Mouse (Mus musculus) E14TG2a.4 (cell line): ENCODE results near the gene Xirp1.
A peak's percentile ranks its signal among the peaks of the same experiment; 100 is the strongest.

Experiments used
- H3K27me3 ChIP-seq: 2 replicates; pipeline ENCODE4 v1.6.1; 2014; ENCODE audit warnings: low read length, control low read depth; ENCODE audit not compliant: insufficient read depth
- H3K36me3 ChIP-seq: 2 replicates; pipeline ENCODE4 v1.6.1; 2014; ENCODE audit warnings: low read length, control low read depth; ENCODE audit not compliant: insufficient read depth
- H3K4me1 ChIP-seq: replicated peaks from 2 replicates; pipeline ENCODE4 v1.6.1; 2014; ENCODE audit warnings: low read depth, low read length, control low read depth
- H3K4me3 ChIP-seq: replicated peaks from 2 replicates; pipeline ENCODE4 v1.5.1; 2014; ENCODE audit warnings: mild to moderate bottlenecking, low read length
- H3K9me3 ChIP-seq: 2 replicates; pipeline ENCODE4 v1.6.1; 2014; ENCODE audit warnings: low read length, control low read depth
- CTCF ChIP-seq: conservative IDR thresholded peaks from 2 replicates; pipeline ENCODE4 v1.5.1; 2014; ENCODE audit warnings: low read length
- NANOG ChIP-seq: IDR thresholded peaks from 2 replicates; pipeline ENCODE4 v1.6.1; 2014; ENCODE audit warnings: borderline replicate concordance, low read length, mixed read lengths
- POU5F1 ChIP-seq: IDR thresholded peaks from 2 replicates; pipeline ENCODE4 v1.6.1; 2014; ENCODE audit warnings: low read length, borderline replicate concordance

Xirp1 gene

DNA sequence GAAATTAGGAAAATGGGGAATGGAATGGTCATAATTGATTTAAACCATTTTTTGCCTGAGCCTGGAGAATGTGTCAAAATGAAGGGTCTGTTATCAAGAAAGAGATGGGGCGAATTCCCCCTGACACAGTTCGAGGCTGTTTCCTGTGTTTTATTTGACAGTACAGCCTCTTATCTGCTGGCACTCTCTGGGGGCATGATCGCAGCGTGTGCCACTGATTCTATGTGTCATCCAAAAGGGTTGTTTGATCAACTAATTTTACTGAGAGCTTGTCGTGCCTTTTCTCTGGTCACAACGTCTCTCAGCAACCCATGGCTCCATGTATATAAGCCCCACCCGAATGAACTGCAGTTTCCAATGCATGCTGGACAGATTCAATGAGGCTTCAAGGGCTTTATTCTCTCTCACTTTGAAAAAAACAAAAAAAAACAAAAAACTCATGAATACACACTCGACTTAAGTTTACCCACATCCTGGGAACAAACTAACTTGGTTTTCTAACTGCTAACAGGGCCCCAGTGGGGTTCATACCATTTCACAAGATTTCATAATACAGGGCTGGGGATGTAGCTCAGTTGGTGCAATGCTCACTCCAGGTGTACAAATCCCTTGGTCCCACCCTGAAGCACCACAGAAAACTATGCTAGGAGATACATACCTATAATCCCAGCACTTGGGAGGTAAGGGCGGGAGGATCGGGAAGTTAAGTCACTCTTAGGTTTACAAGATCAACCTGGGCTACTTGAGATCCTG lies 30.1 kb downstream of the Xirp1 start:
- no peaks in the 10 kb centered on the region for H3K9me3 ChIP-seq
- H3K4me1 ChIP-seq: peaks cover 67% of the 10 kb centered on the region
- TF ChIP-seq POU5F1: no peak
- TF ChIP-seq NANOG: no peak
- no peak for TF ChIP-seq CTCF
- H3K36me3 ChIP-seq: no peaks in the 10 kb centered on the region
- peaks cover 14% of the 10 kb centered on the region for H3K27me3 ChIP-seq
- no peak overlapping the region for H3K4me3 ChIP-seq

DNA sequence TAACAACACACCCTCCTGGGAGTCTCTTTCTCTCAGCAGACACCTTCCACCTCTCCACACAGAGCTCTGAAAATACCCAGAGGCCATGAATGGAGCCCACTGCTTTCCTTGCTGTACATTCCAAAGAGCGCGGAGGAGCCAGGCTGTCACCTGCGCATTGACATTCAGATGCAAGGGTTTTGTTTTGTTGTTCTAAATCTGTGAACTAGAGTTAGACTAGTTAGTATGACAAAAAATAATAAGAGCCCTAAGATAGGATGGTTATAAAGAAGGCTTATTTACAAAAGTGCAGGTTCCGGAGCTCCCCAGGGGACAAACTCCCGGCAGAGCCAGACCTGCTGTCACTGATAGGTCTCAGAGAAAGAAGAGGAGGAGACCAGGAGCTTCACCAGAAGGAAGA lies 32.1 kb downstream of the Xirp1 start:
- Histone ChIP-seq H3K4me3 (no peak overlapping the region), H3K4me1 (peaks cover 77% of the 10 kb centered on the region), H3K9me3 (no peaks in the 10 kb centered on the region), H3K36me3 (no peaks in the 10 kb centered on the region), H3K27me3 (peaks cover 14% of the 10 kb centered on the region)
- TF ChIP-seq NANOG (peak; percentile 83), CTCF (no peak)

DNA sequence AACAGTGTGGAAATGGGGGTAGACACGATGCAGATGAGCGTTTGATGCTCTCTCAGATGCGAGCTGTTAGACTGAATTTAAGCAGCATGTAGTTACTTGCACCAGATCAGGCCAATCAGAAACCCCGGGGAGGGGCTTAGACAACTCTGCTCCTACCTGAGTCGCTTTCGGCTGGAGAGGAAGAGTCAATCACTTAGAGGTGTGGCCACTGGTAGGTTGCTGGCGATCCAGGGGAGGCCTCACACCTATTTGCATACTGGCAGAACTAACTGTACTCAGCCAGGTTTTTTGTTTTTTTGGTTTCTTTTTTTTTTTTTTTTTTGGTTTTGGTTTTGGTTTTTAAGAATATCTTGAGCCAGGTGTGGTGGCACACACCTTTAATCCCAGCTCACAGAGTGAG lies 35.1 kb downstream of the Xirp1 start:
- TF ChIP-seq CTCF: no peak
- TF ChIP-seq NANOG: no peak
- TF ChIP-seq POU5F1: no peak
- H3K4me1 ChIP-seq: peaks cover 68% of the 10 kb centered on the region
- no peaks in the 10 kb centered on the region for H3K9me3 ChIP-seq
- peaks cover 8% of the 10 kb centered on the region for H3K27me3 ChIP-seq
- no peak overlapping the region for H3K4me3 ChIP-seq
- H3K36me3 ChIP-seq: no peaks in the 10 kb centered on the region

- H3K4me3 ChIP-seq: no peak overlapping the region
- H3K4me1 ChIP-seq: peaks cover 67% of the 10 kb centered on the region
- H3K27me3 ChIP-seq: no peaks in the 10 kb centered on the region
- 0 out of 2 replicates have a peak, but pooled peaks cover under 1% of the 10 kb centered on the region for H3K36me3 ChIP-seq
- no peak for TF ChIP-seq CTCF
- no peak for TF ChIP-seq NANOG
- TF ChIP-seq POU5F1: no peak
- no peaks in the 10 kb centered on the region for H3K9me3 ChIP-seq
Observed at GRCm38 (mm10) chr9:119985881-119986574, 37.4 kb downstream of the Xirp1 start.

DNA sequence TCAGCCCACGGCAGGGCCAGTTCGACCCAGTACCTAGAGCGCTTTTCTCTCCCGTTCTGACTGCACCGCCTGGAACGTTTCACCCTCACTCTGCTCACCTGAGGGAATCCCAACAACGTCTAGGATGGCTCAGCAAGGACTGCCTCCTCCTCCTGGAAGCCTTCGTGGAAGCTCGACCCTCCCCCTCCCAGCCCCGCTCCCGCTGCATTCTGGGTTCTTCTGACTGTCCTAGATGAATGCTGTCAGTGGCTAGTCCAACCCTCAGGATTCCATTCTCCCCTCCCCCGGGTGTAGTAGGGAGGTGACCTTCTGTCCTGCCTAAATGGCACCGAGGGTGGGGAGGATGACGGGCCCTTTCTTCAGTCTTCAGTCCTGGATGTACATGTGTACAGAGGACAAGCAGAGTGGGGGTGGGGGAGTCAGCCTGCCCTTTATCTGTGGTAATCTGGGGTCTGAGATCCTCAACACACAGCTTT lies 38.8 kb downstream of the Xirp1 start, which contains the start of gene Csrnp1:
TSS of gene Csrnp1 (minus strand) at position 123 of the 476 bp plus-strand sequence.
- Histone ChIP-seq H3K27me3 (no peaks in the 10 kb centered on the region), H3K4me3 (peak within 1 kb of the TSS; percentile 91), H3K4me1 (peaks cover 79% of the 10 kb centered on the region), H3K9me3 (no peaks in the 10 kb centered on the region), H3K36me3 (peaks cover 12% of the 10 kb centered on the region)
- TF ChIP-seq NANOG (no peak), CTCF (no peak), POU5F1 (no peak)

GRCm38 (mm10) chr9:119983585-119984535 lies 39.5 kb downstream of the Xirp1 start:
- Histone ChIP-seq H3K4me3 (peak overlapping the region; percentile 91), H3K27me3 (no peaks in the 10 kb centered on the region), H3K36me3 (peaks cover 18% of the 10 kb centered on the region), H3K9me3 (no peaks in the 10 kb centered on the region), H3K4me1 (peaks cover 82% of the 10 kb centered on the region)
- TF ChIP-seq CTCF (no peak), POU5F1 (no peak), NANOG (no peak)

DNA sequence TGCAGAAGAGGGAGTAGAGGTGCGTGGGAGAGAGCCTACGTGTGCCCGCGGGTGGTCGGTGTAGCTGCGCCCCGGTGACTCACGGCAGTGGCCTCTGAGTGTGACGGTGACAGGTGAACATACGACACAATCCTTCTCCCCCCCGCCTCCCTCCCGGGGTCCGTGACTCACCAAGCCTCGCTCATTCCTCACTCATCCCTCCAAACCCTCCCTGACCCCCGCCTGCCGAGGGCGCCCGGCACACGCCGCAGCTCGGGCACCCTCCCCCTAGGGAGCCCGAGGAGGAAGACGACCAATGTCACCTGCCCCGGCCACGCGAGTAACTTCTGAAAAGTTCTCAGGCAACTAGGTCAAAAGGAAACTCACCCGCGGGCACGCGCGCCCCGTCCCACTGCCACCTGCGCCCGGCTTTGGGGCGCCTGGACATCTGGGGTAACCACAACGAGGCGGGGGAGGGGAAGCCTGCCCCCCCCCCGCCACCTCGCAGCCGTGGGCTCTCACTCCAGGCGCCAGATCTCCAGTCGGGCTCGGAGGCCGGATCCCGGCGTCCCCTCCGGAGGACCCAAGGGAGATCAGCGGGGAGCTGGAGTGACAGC lies 40.3 kb downstream of the Xirp1 start:
- peaks cover 18% of the 10 kb centered on the region for H3K36me3 ChIP-seq
- no peaks in the 10 kb centered on the region for H3K27me3 ChIP-seq
- no peaks in the 10 kb centered on the region for H3K9me3 ChIP-seq
- peaks cover 84% of the 10 kb centered on the region for H3K4me1 ChIP-seq
- no peak for TF ChIP-seq POU5F1
- no peak for TF ChIP-seq CTCF
- no peak for TF ChIP-seq NANOG
- H3K4me3 ChIP-seq: peak overlapping the region; percentile 91
